In genomic region chr9:121895392-121895993, GRCm38 (mm10) we compare ENCODE assay signal across 18 mouse cellular contexts. TPM values are rescaled to one million over a fixed set of nuclear protein-coding genes. Genes with fewer than 3 reads are reported as not detected.
DNase-seq lines count a peak whose midpoint lies in the region; ATAC-seq and TF ChIP-seq lines count a peak whose summit lies in the region.
"Had no signal": no experiment of that assay in that cellular context is flagged by ENCODE, and none has a peak within 500 bp of the region (broad histone marks: within the 10 kb centered on the region; RNA-seq: fewer than 3 reads in every experiment).

No protein-coding gene starts in this region.

- intact Hi-C loops in gastrocnemius, adult 2 months (cut with DNase I), result no loop called here
- intact Hi-C loops in gastrocnemius, postnatal 14 days (cut with DNase I; ENCODE audit: low total_unique reads), result no loop called here
- intact Hi-C loops in left cerebral cortex, postnatal 14 days (cut with DNase I), result no loop called here

- ATAC-seq in stomach, embryonic 14.5 days (ENCODE audit: insufficient number of reproducible peaks, insufficient read depth, low FRiP score, low read depth), result no peak
- ATAC-seq: hindbrain, embryonic 16.5 days had no signal

- H3K4me3 ChIP-seq in gastrocnemius, adult 2 months, result peak overlapping the region; percentile 26; the same call in 1 of the 2 replicates
- H3K4me3 ChIP-seq in lung, adult 2 months (replicated peaks; ENCODE audit: extremely low read depth, low read depth, low read length), result no peak overlapping the region
- no peak overlapping the region for H3K4me3 ChIP-seq in stomach, embryonic 14.5 days (ENCODE audit: low read depth, low read length)
- H3K4me3 ChIP-seq: embryonic facial prominence, embryonic 13.5 days; heart, embryonic 15.5 days; limb, embryonic 10.5 days; liver, embryonic 13.5 days had no signal

- peaks cover 18% of the 10 kb centered on the region for H3K4me1 ChIP-seq in lung, adult 2 months (ENCODE audit: control insufficient read depth, insufficient read depth, low read length)
- peaks cover 22% of the 10 kb centered on the region for H3K4me1 ChIP-seq in stomach, embryonic 14.5 days (ENCODE audit: control insufficient read depth, insufficient read depth, low read length)

- no peak overlapping the region; the same call in 1 of the 2 replicates for H3K27ac ChIP-seq in gastrocnemius, adult 2 months
- H3K27ac ChIP-seq in stomach, embryonic 14.5 days (ENCODE audit: low read length), result peak overlapping the region; percentile 21; the same call in 1 of the 2 replicates
- H3K27ac ChIP-seq: embryonic facial prominence, embryonic 13.5 days; heart, embryonic 15.5 days; limb, embryonic 10.5 days; liver, embryonic 13.5 days had no signal

- H3K36me3 ChIP-seq in stomach, embryonic 14.5 days (ENCODE audit: control insufficient read depth, insufficient read depth, low read length), result no peaks in the 10 kb centered on the region
- H3K36me3 ChIP-seq: embryonic facial prominence, embryonic 13.5 days; heart, embryonic 15.5 days; limb, embryonic 10.5 days; liver, embryonic 13.5 days had no signal

- no peak for TF ChIP-seq POLR2A in lung, adult 2 months (IDR thresholded peaks at IDR 0.05; ENCODE audit: borderline replicate concordance, extremely low read depth, low read depth, low read length)

- TF ChIP-seq CTCF in gastrocnemius, adult 2 months (IDR thresholded peaks at IDR 0.05), result no peak
- TF ChIP-seq CTCF in lung, adult 2 months (IDR thresholded peaks at IDR 0.05; ENCODE audit: insufficient read depth, low read length), result no peak

- no peaks in the 10 kb centered on the region for H3K9me3 ChIP-seq in stomach, embryonic 14.5 days (ENCODE audit: control insufficient read depth, low read depth, low read length)
- H3K9me3 ChIP-seq: embryonic facial prominence, embryonic 13.5 days; heart, embryonic 15.5 days; limb, embryonic 10.5 days; liver, embryonic 13.5 days had no signal

- H3K9ac ChIP-seq in stomach, embryonic 14.5 days (replicated peaks; ENCODE audit: low read depth, low read length), result no peak overlapping the region
- H3K9ac ChIP-seq: embryonic facial prominence, embryonic 13.5 days; heart, embryonic 15.5 days; liver, embryonic 13.5 days had no signal

- WGBS in lung, adult 2 months, result 49% methylated on average over 7 of the region's 7 CpGs
- 59% methylated on average over 7 of the region's 7 CpGs for WGBS in stomach, embryonic 14.5 days

- DNase-seq in gastrocnemius, adult 2 months, result no peak
- DNase-seq in gastrocnemius, postnatal 14 days, result no peak
- peak; percentile 44 to 68 for DNase-seq in lung, adult 18-20 months
- no peak for DNase-seq in lung, adult 2 months
- DNase-seq in heart, postnatal 4 days, result peak; percentile 46
- DNase-seq in left cerebral cortex, postnatal 14 days (ENCODE audit: low spot score in 2 of 2), result no peak
- DNase-seq in frontal cortex, postnatal 14 days (ENCODE audit: low spot score in 2 of 2), result no peak
- DNase-seq: liver, embryonic 13.5 days; right cerebral cortex, adult 18-20 months had no signal

- no peaks in the 10 kb centered on the region for H3K27me3 ChIP-seq in stomach, embryonic 14.5 days (ENCODE audit: control insufficient read depth, insufficient read depth, low read length)
- H3K27me3 ChIP-seq: embryonic facial prominence, embryonic 13.5 days; heart, embryonic 15.5 days; liver, embryonic 13.5 days had no signal

- H3K4me2 ChIP-seq in stomach, embryonic 14.5 days (replicated peaks; ENCODE audit: low read depth, low read length), result 0 out of 2 replicates have a peak overlapping the region, but pooled peaks have one; percentile 4
- H3K4me2 ChIP-seq: embryonic facial prominence, embryonic 13.5 days; heart, embryonic 15.5 days; liver, embryonic 13.5 days had no signal

RNA-seq across cellular contexts. Expression of gene Ackr2, which starts 2.7 kb away (rescaled TPM):
- 1 to 10 TPM; 1.2 to 3.6 TPM for total RNA-seq in gastrocnemius, adult 2 months (2021)
- total RNA-seq in gastrocnemius, postnatal 14 days (2021), result 1 to 10 TPM; 2.2 to 2.8 TPM
- 43.2 and 46.8 TPM in 2 replicates for polyA plus RNA-seq in lung, adult 2 months (2012; rRNA removed)
- 1 to 10 TPM; 3.1 to 5.8 TPM for total RNA-seq in heart, postnatal 4 days (2021)
- polyA plus RNA-seq in stomach, embryonic 14.5 days (2014; fragmentation: Nextera tagmentation; extraction: Ambion mirVana), result 0.25 and 0.32 TPM in 2 replicates
- 1 to 10 TPM; 5.2 to 7.8 TPM for total RNA-seq in left cerebral cortex, postnatal 14 days (2021)
- total RNA-seq: megakaryocyte-erythroid progenitor cell, adult 5-6 weeks had no signal
- polyA plus RNA-seq: embryonic facial prominence, embryonic 13.5 days had no signal

RNA-seq across cellular contexts. Expression of gene Cyp8b1, which starts 20.6 kb away (rescaled TPM):
- not detected for total RNA-seq in gastrocnemius, adult 2 months (2021)
- total RNA-seq in gastrocnemius, postnatal 14 days (2021), result not detected
- polyA plus RNA-seq in lung, adult 2 months (2012; rRNA removed), result 0.90 and 1.1 TPM in 2 replicates
- not detected for total RNA-seq in heart, postnatal 4 days (2021)
- not detected in 2 replicates for polyA plus RNA-seq in stomach, embryonic 14.5 days (2014; fragmentation: Nextera tagmentation; extraction: Ambion mirVana)
- total RNA-seq in left cerebral cortex, postnatal 14 days (2021), result not detected
- total RNA-seq: layer of hippocampus, postnatal 25 days; megakaryocyte-erythroid progenitor cell, adult 5-6 weeks had no signal
- polyA plus RNA-seq: embryonic facial prominence, embryonic 13.5 days; forebrain, embryonic 11.5 days; heart, embryonic 15.5 days; hindbrain, embryonic 16.5 days; kidney, embryonic 14.5 days; limb, embryonic 10.5 days had no signal

RNA-seq across cellular contexts. Expression of gene Higd1a, which starts 37.3 kb away (rescaled TPM):
- total RNA-seq in gastrocnemius, adult 2 months (2021), result 100 to 1,000 TPM in 1 of 2 experiments, 10 to 100 TPM in 1; 89.1 to 111 TPM
- 100 to 1,000 TPM in 1 of 2 experiments, 10 to 100 TPM in 1; 97.2 to 109 TPM for total RNA-seq in gastrocnemius, postnatal 14 days (2021)
- 11.6 and 24.4 TPM in 2 replicates for polyA plus RNA-seq in lung, adult 2 months (2012; rRNA removed)
- total RNA-seq in heart, postnatal 4 days (2021), result 100 to 1,000 TPM; 153 to 165 TPM
- 289 and 309 TPM in 2 replicates for polyA plus RNA-seq in stomach, embryonic 14.5 days (2014; fragmentation: Nextera tagmentation; extraction: Ambion mirVana)
- total RNA-seq in left cerebral cortex, postnatal 14 days (2021), result 100 to 1,000 TPM in 1 of 2 experiments, 10 to 100 TPM in 1; 99.1 to 108 TPM

RNA-seq across cellular contexts. Expression of gene Fam198a, which starts 55.3 kb away (rescaled TPM):
- 1 to 10 TPM in 1 of 2 experiments, under 1 TPM in 1; 0.97 to 1.6 TPM for total RNA-seq in gastrocnemius, adult 2 months (2021)
- total RNA-seq in gastrocnemius, postnatal 14 days (2021), result 1 to 10 TPM; 3.1 to 4.3 TPM
- 5.8 and 8.4 TPM in 2 replicates for polyA plus RNA-seq in lung, adult 2 months (2012; rRNA removed)
- under 1 TPM; 0.77 to 0.79 TPM for total RNA-seq in heart, postnatal 4 days (2021)
- 4.0 and 4.4 TPM in 2 replicates for polyA plus RNA-seq in stomach, embryonic 14.5 days (2014; fragmentation: Nextera tagmentation; extraction: Ambion mirVana)
- 1 to 10 TPM; 3.7 to 4.3 TPM for total RNA-seq in left cerebral cortex, postnatal 14 days (2021)

RNA-seq across cellular contexts. Expression of gene Ccdc13, which starts 56.2 kb away (rescaled TPM):
- under 1 TPM in 1 of 2 experiments, not detected in 1; 0.23 TPM for total RNA-seq in gastrocnemius, adult 2 months (2021)
- total RNA-seq in gastrocnemius, postnatal 14 days (2021), result under 1 TPM; 0.22 to 0.35 TPM
- 4.2 and 5.1 TPM in 2 replicates for polyA plus RNA-seq in lung, adult 2 months (2012; rRNA removed)
- not detected for total RNA-seq in heart, postnatal 4 days (2021)
- 1.4 TPM in 2 replicates for polyA plus RNA-seq in stomach, embryonic 14.5 days (2014; fragmentation: Nextera tagmentation; extraction: Ambion mirVana)
- total RNA-seq in left cerebral cortex, postnatal 14 days (2021), result 1 to 10 TPM; 9.1 to 9.3 TPM
- total RNA-seq: megakaryocyte-erythroid progenitor cell, adult 5-6 weeks had no signal
- polyA plus RNA-seq: heart, embryonic 15.5 days; liver, embryonic 13.5 days had no signal

Comparison
In these comparisons a context has a peak if more than half of its experiments do, and no peak if none do; other contexts are left out.
1. DNase-seq: peak in lung, adult 18-20 months (2 of 2) and heart, postnatal 4 days (single experiment); none in gastrocnemius, adult 2 months (single experiment), gastrocnemius, postnatal 14 days (single experiment), lung, adult 2 months (single experiment), left cerebral cortex, postnatal 14 days (0 of 2) and frontal cortex, postnatal 14 days (0 of 2).